Mouse (Mus musculus) brain, embryonic 18.5 days (tissue): ENCODE data around the gene Wdr82.

Experiments
- DNase-seq: peaks from one replicate; pipeline ENCODE4 v3.0.0-alpha.2; 2012; ENCODE audit warnings: low read depth, low spot score

The Wdr82 gene

DNA sequence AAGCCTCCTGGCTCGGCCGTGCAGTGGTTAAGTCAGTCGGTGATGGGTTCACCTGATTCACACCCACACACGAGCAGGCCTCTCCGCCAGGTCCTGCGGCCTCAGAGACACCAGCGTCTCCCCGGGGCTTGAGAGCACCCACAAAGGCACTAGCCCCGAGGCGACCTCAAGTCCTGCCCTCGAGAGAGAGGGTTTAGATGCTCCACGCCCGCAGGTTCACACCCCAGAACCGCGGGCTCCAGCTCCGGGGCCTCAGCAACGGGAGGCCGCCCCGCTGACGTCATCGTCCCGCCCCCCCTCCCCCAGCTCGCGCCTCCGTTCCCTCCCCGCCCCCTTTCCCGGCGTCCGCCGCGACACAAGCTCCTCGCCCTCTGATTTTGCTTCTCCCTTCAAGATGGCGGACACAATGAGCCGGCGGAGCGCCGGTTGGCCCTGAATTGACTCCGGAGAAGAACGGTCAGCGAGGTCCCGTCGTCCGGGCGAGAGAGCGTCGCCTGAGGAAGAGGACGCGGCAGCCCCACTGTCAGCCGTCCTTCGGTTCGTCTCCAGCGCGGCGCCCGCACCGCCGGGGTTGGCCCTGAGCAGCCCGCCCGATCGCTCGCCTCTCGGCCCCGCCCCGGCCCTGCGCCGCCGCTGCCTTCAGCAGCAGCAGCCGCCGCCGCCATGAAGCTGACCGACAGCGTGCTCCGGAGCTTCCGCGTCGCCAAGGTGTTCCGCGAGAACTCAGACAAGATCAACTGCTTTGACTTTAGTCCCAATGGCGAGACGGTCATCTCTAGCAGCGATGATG is at the start of gene Wdr82:
Gene Wdr82, plus strand, starts transcription at position 373 of the 790 bp plus-strand sequence.
- DNase-seq: peak; percentile 86

DNA sequence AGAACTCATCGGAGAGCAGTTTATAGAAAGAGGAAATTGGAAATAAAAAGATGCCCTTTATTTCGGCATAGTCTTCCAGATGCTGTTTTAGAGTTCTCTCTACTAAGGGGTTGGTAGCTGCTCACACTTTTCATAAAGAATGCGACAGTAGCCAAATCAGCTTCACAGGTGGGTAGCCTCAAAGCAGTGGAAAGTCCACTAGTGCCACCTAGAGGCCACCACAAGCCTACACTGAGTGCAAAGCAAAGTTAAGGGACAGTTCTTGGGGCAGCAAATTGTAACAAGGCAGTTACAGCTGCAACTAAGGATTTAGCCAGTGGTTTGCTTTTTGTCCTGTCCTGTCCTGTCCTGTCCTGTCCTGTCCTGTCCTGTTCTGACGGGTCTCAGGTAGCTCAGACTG is 47.1 kb upstream of the Wdr82 start:
- DNase-seq: no peak

DNA sequence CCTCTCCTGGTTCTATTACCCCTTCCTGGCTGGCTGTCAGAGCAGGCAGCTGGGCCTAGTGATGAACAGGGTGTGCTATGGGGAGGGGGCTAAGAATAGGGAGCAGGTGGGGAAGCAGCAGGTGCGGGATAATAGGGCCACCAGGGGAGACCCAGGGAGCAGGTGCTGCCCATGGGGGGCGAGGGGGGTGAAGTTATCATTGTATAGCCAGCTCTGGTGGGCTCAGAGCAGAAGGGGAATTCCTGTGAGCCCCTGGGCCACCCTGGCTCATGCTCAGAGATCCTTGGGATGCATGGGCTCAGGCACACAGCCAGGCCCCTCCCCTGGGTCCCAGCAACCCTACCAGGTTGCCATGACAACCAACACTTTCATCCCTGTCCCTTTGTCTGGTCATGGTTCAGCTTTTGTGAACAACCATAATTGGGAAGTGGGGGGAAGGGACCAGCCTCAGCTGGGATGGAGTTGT is 43.9 kb upstream of the Wdr82 start:
- DNase-seq: peak; percentile 68

GRCm38 (mm10) chr9:106129072-106129471 is 41.7 kb upstream of the Wdr82 start:
- DNase-seq: no peak

DNA sequence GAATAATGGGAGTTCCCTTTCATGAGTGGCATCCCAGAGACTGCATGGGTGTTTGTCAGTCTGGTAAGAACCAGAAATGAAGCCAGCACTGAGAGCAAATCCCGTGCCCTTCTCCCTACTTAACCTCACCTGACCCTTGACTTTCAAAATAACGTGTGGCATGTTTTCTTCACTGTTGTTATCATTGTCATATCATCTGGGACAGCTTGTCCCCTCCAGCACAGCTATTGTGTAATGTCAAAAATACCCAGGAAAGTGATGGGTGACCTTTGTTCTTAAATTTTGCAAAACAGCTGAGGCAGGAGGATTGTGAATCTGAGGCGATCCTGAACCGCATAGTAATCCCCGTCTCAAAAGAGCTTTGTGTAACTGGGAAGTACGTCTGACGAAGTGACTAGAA is 40.5 kb upstream of the Wdr82 start:
- no peak for DNase-seq

GRCm38 (mm10) chr9:106137671-106138216 is 33.0 kb upstream of the Wdr82 start:
- DNase-seq: no peak

DNA sequence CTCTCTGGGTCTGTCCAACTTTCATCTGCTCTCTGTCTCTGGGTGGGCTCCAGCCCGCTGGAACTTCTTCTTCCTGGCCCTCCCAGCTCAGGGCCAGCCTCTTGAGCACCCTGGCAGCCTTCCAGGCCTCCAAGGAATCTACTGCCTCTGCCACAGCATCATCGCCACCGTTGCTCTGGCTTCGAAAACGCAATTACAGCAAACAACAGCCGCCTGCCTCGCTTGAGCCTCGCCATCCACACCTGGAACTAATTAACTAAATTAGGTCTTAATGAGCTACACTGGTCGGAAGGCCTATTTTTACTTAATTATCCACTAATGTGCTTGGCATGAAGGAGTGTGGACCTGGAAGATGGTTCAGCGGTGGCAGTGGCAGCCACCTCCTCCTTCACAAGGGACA is 31.0 kb upstream of the Wdr82 start:
- no peak for DNase-seq

DNA sequence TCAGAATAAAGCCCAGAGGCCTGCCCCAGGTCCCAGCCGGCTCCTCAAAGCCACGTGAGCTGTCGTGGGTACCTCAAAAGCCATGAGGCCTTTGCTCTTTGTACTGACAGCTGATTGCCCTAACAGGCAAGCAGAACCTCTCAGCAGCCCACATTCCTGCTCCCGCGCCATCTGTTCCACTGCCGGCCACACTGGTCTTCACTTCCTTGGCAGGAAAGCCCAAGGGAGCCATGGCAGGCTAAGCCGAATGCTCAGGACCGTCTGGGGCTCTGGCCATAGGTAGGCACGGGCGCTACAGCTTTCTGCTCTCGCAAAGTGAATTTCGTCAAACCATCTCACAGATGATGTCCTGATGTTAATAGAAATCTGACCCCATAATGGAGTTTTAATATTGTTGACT is 28.8 kb upstream of the Wdr82 start:
- no peak for DNase-seq

- DNase-seq: no peak
Observed at GRCm38 (mm10) chr9:106144176-106144575, 26.6 kb upstream of the Wdr82 start.

DNA sequence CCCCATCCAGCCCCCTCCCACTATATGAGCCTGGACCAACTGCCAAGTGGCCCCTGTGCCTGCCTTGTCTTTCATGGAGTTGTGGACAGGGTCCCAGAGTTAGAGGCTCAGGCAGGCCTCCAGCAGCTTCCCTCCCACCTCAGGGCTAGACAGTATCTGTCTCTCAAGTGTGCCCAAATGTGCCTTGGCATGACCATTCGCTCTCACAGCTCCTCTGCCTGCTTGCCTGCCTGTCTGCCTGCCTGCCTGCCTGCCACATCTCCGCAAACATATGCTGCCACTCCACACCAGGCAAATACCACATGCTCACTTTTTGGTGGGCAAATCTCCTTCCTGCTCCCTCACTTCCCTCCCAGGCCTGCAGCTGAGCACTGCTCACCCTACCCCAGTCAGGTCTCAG is 25.1 kb upstream of the Wdr82 start:
- no peak for DNase-seq

DNA sequence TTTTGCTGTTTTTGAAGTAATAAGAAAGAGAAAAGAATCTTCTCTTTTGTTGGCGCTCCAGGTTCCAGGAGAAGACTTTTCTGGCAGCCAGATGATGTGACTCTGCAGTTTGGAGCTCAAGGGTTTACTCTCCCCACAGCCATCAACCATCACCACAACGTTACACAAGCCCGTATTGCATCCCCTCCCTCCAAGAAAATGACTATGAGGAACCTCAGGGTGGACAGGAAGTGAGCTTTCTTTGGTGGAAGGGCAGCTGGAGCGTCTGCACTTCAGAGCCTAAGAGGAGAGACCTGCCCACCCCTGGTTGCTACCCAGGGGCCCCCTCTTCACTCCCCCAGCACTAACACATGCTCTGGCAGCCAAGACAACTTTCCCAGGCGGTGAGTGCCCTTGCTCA is 23.4 kb upstream of the Wdr82 start:
- DNase-seq: no peak

DNA sequence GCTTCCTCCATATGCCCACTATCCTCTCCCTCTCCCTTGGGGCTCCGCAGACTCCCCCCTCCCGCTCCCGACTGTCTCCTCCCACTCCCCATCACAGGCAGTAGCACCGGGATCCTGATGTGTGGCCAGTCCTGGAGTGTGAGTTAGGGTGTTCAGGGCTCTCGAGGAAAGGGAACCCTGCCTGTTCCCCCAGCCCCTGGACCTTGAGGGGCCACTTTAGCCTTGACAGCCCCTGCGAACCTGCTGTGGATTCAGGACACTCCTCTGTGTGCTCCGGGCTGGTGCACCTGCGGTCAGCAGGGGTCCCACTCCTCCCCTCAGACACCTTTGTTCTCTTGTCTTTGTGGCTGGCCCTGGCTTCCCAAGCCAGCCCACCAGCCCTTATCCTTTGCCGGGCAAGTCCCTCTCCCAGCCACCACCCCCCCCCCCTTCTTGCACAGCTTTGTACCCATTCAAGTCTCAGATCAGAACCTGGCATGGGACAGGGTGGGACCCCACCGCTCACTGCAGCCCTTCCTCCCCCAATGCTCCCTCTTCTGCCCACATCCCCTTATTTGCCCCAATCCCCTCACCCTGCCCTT is 22.8 kb upstream of the Wdr82 start:
- DNase-seq: no peak

DNA sequence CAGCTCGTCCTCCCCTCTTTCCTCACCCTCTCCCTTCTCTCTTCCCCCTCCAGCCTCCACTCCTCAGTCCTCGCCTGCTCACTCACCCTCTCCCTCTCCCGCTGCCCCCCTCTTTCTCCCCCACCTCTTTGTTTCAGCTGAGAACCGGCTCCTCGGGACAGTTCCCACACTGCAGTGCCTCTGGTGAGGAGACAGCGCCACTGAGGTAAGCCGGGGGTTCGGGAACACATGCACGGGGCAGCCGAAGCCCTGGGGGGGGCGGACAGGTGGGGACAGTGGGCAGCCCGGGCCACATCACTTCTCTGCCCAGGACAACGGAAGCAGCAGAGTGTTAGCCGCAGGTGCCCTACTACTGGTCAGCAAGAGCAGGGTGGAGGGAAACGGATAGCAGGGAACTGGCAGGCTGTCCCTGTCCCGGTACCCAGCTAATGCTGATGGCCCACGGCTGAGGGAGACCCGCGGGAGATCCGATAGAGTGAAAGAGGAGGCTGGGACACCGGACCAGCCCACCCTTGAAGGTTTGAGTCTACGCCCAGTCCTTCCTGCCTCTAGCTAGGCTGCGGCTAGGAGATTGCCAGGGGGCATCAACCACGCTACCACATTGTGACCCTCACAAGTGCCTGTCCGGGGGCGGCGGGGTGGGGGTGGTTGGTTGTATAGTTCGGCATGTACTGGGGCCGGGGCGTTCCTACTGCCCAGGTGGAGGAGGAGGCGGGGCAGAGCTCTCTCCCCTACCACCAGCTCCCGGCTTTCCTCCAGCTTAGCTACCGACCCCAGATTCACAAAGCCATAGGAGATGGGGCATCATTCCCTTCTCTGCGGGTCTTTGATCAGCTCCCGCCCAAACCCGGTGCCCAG is 22.0 kb upstream of the Wdr82 start:
- DNase-seq: no peak

GRCm38 (mm10) chr9:106149399-106149754 is 21.4 kb upstream of the Wdr82 start:
- no peak for DNase-seq

- no peak for DNase-seq
Observed at GRCm38 (mm10) chr9:106154106-106154505, 16.6 kb upstream of the Wdr82 start.

- DNase-seq: no peak
Observed at GRCm38 (mm10) chr9:106156419-106156818, 14.3 kb upstream of the Wdr82 start.

GRCm38 (mm10) chr9:106156921-106157622 is 13.7 kb upstream of the Wdr82 start:
- DNase-seq: no peak

DNA sequence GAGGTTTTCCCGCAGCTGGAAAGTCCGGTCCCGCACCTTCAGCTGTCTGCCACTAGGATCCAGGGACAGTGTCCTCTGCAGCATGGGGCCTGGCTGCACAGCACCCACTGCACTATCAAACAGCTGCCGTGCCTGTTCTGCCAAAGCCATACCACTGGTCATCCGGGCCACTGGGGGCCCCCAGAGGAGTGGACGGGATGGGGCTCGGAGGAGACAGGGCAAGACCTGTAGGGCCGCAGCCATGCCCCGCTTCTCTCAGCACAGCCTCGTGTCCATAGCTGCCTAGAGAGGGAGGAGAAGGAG is 13.2 kb upstream of the Wdr82 start:
- no peak for DNase-seq

DNA sequence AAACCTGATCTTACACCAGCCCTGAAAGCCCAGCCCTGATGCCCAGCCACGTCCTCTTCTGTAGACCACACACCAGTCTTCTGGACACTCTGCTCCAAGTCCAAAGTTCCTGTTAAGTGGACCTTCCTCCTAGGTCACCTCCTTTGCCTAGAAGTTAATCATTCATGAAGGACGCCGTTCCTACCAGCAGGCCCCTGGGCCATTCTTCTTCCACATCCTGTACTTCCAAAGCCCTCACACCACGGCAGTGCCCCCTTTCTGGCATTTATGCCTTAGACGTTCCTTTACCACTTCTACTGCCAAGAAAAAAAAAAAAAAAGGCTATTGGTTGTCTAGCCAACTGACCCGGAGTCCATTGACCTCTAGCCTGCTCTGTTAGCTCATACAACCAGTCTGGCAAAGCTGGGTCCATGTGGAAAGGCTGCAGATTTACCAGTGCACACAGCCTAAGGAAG is 12.7 kb upstream of the Wdr82 start, which contains the start of gene Glyctk:
Gene Glyctk, minus strand, starts transcription at position 102 of the 455 bp plus-strand sequence.
- DNase-seq: no peak

GRCm38 (mm10) chr9:106159237-106159636 is 11.5 kb upstream of the Wdr82 start:
- DNase-seq: no peak

DNA sequence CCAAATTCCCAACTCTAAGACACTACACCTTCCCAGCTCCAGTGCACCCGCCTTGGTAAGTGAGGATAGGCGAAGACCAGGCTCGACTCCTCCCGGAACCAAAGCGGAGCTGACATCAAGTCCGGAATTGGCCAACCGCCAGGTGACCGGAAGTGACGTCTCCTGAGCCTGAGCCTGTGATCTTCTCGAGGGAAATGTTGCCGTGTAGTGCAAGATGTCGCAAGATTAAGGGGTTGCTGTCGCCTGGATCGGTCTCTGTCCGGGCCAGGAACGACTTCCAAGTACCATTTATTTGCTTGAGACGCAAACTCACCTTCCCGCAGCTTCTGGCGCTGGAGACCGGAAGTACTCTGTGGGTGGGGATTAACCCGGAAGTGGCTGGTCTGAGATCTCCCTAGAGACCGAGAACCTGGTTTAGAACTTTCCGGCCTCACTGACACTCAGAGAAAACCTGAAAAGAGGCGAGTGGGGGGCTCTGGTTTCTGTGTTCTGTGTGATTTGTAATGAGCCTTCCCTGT is 10.9 kb upstream of the Wdr82 start:
- peak; percentile 80 for DNase-seq
